Mouse (Mus musculus): ENCODE measurements around the gene Rpl35a.
A peak's percentile ranks its signal among the peaks of the same experiment; 100 is the strongest.
"Not testable (repeated sequence)": the region's sequence is repeated elsewhere in the genome, so short reads cannot be mapped to it uniquely, and the experiment has no call there.

Rpl35a gene

DNA sequence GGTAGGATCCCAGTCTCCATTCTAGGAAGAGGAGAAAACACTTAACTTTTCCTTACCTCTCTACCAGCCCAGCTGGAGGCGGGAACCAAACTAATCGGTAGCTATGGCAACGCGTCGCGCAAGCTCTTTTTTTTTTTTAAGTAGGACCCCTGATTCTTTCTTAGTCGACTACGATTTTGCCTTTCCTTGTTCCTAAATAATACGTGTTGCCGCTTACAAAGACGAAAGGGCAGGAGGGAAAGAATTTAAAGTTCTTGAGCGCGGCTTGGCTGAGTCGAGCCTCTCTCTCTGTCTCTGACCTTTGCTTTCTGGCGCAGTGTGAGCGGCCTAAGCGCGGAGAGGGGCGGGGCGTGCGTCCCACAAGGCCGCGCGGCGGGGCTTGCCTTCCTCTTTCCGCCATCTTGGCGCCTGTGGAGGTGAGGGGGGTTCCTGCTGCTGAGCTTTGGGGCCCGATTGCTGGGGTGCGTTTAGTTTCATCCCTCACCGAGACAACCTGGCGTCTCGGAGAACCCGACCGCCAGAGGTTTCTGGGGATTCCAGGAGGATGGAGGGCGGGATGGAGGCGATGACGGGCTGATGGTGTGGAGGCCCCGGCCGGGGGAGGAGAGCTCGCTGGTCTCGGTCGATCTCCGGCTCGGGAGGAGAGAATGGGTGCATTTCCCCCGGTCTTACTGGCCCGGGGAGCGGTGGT, at the start of gene Rpl35a, which contains the start of gene Iqcg:
TSS of gene Rpl35a (plus strand) at position 359 of the 691 bp plus-strand sequence.
TSS of gene Iqcg (minus strand) at position 124 of the 691 bp plus-strand sequence.
- peak; percentile 61 to 87 for DNase-seq (ENCODE audit: low spot score in 2 of 2)

DNA sequence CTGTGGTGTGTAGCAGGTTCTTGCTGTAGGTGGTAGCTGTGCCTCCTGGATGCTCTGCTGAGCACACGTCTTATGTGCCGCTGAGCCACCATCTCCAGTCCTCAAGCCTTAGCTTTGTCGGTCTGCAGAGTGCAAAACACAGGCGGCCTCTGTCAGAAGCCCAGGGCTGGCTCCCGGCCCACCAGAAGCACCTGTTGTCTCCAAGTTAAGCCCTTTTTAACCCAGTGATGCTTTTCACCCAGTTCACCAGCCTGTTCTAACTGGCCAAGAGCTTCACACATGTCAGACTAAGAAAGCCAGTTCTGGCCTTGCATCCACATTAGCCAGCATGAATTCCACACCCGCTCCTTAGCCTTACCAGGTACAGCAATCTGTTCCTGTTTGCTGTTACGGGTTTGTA, 49.4 kb upstream of the Rpl35a start:
- DNase-seq (ENCODE audit: low spot score in 2 of 2) = no peak

DNA sequence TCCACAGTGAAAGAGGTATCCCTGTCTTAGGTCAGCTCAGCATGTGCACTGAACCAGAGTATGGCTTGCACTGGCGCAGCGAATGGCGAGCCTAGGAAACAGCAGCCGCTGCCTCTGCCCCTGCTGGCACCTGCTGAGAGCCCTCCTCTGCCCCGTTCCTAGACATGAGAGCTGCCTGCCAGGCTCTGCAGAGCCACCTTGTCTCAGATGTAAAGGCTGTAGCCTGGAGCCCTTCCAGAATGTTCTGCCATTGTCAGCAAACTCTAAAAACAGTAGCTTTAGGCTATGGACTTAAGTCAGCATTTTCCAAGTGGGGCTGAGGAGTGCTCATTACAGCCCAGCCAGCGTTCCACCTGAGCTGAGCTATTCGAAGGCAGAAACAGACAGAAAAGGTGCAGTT, 48.8 kb upstream of the Rpl35a start:
- no peak for DNase-seq (ENCODE audit: low spot score in 2 of 2)

DNA sequence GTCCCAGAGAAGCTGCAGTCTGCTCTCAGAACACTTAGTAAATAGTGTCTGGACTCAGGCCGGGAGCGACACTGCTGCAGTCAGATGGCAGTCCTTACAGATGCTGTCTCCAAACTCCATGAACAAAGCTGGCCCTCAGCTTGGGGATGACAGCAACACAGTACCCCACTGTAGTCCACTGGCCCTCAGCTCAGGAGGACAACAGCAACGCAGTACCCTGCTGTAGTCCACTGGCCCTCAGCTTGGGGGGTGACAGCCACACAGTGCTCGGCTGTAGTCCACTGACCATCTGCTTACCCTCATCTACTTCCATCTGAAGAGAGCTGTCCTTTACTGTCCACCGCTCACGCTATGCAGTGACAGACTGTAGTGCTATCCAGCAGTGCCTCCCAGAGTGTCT, 46.1 kb upstream of the Rpl35a start:
- DNase-seq (ENCODE audit: low spot score in 2 of 2) = peak in 1 of 2 experiments; percentile 33

DNA sequence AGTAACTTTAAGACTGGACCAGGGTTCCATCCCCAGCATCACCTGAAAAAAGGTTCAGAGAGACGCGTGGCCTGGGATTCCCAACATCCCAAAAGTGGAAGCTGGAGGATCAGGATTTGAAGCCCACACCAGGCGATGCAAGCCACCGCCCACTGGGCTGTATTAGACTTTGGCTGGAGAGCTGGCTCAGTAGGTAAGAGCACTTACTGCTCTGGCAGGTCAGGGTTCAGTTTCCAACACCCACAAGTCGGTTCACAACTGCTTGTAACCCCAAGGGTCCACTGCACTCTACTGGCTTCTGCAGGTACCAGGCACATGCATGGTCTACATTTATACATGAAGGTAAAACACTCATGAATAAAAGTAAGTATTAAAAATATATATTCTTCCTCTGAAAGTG, 42.5 kb upstream of the Rpl35a start:
- no peak for DNase-seq (ENCODE audit: low spot score in 2 of 2)

DNA sequence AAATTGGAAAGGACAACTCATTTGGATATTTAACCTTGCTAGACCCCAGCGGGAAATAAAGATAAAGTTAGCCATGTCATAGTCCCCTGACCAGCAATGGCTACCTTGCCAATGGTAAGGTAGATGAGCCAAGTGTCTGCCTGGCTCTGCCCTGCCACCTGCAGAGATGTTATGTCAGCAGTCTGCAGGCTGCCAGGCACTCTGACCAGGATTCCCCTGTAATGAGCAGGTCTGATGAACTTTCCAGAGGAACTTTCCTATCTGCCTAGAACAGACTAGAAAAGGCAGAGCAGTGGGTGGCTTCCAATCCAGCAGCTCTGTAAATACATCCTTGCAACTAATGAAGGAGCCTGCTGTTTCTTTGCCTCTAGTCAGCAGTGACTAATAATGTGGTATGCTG, 41.3 kb upstream of the Rpl35a start:
- DNase-seq (ENCODE audit: low spot score in 2 of 2) = peak in 1 of 2 experiments; percentile 37

DNA sequence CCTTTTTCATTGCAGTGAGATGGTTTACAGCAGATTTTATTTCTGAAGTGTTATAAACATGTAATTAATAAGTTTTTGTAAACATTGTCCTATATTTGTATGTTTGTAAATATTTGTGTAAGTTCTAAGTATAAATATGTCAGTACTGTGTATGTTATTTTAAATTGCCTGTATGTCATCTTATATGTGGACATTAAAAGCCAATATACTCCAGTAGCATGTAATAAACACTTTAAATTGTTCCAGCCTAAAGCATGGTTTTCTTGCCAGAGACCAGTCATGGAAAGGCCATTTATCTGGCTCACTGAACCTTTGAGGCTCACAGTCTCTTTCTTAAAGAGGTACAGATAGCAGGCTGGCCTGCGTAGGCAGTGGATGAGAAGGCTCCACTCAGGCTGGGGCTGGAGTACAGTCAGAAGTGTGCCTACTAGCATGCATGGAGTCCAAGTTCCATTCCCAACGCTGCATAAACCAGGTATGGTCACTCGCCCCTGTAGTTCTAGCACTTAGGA, 40.8 kb upstream of the Rpl35a start:
- no peak for DNase-seq (ENCODE audit: low spot score in 2 of 2)

DNA sequence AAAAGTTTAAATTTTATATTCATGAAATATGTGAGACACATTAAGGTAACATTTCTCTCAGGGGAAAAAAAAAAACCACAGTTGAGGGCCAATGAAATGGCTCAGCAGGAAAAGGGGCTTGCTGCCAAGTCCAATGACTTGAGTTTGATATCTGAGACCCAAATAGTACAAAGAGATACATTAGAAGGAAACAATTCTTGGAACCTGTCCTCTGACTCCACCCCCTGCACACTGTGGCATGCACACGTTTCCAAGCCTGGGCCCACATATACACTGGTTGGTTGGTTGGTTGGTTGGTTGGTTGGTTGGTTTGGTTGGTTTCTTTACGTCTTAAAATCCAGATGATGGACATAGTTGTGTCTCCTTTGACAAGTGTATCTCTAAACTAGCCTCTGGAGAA, 40.3 kb upstream of the Rpl35a start:
- no peak for DNase-seq (ENCODE audit: low spot score in 2 of 2)

DNA sequence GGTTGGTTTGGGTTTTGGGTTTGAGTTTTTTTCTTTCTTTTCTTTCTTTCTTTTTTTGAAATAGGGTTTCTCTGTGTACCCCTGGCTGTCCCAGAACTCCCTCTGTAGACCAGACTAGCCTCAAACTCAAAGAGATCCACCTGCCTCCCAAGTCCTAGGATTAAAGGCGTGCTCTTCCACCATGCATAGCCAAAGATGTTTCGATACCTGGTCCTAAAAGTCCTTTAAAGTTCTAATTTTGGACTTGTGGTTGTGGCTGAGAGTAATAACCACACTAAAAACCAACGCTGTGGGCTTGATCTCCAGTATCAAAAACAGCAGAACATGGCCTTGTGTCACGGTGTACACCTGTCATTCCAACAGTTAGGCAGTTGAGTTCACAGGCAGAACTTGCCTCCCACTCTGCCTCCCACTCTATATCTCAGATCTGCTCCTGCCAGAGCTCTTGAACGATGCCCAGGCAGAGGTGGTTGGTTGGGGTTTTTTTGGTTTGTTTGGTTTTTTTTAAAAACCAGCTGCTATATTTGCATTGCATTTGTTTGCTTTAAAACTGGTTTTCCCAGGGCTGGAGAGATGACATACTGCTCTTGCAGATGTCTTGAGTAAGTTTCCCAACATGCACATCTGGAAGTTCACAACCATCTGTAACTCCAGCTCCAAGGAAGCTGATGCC, 38.4 kb upstream of the Rpl35a start:
- no peak for DNase-seq (ENCODE audit: low spot score in 2 of 2)

DNA sequence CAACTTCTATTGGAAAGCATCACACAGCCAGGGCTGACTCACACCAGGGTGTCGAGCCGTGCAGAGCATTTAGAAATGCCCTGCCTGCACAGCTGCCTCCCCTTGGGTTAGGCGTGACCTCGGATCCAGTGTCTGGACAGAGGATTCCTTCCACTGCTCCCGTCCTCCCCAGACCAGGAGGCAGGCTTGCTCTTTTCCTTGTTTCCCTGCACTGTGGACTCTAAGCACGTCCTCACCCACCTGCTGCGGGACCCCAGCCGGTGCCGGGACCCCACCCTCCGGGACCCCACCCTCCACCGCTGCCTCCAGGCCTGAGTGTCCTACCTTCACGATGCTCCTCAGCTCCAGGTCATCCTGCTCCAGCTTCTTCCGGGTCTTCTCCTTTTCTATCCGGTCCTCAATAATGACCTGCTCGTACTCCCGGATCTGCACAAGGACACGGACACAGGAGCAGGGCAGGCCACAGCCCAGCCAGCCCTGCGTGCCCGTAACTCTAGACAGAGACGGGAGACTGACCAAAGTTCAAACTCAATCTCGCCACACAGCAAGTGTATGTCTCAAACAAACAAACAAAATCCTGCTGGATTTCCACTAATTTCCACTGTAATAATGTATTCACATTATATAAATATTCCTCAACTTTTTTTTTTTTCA, 37.0 kb upstream of the Rpl35a start:
- no peak for DNase-seq (ENCODE audit: low spot score in 2 of 2)

DNA sequence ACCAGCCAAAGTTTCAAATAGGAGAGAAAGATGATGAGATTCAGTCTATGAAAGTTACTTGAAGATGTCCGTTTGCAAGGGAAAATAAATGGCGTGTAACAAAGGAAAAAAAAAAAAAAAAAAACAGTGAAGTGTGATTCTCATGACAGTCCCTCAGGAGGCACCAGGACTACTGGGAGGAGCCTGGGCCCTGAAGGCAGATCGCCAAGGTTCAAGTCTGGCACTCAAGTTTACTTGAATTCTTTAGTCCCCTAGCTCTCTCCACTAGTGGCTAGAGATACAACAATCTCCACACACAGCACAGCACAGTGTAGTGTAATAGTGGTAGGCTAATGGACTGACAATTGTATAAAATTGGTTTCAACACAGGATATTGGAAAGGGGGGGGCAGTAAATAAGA, 34.9 kb upstream of the Rpl35a start:
- DNase-seq (ENCODE audit: low spot score in 2 of 2) = no peak

DNA sequence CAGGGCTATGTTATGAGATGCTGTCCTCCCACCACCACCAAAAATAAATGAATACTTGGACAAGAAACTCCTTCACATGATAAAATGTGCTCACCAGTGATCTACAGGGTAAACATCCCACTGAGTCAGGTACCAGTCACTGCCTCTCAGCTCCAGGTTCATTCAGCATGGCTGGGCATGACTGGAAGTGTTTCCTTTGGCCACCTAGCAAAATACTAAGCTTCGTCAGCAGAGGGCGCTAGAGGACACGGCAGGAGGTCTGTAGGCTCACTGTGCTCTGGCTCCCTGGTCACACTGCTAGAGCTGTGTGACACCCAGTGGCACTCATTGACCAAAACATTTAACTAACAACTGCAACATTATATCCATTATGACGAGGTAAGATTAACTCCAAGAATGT, 32.5 kb upstream of the Rpl35a start:
- DNase-seq (ENCODE audit: low spot score in 2 of 2) = peak in 1 of 2 experiments; percentile 87

DNA sequence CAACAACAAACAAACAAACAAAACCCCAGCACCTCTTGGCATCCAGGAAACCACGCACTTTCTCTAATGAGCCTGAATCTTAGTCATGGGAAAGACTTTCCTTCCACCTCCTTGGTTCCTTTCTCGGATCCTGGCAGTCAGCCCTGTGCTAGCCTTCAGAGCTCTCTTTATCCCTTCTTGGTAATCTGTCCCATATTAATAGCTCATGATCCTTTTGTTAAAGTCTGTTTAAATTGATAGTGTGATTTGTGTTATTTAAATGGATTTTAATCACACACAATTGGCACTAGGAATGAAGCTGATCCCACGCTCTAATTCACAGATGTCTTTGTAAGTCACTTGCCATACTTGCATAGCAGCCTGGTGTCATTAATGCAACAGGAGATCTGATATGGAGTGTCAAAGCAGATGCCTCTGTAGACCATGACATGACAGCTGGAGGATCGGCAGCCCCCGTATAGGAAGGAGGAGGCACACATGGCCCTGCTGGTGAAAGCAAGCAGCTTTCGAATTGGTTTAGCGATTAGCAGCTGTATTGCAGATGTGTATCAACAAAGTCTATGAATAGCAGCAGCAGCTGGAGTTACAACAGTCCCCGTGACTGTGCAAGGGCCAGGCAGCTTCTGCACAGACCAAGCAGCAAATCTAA, 31.7 kb upstream of the Rpl35a start:
- peak in 1 of 2 experiments; percentile 55 for DNase-seq (ENCODE audit: low spot score in 2 of 2)

DNA sequence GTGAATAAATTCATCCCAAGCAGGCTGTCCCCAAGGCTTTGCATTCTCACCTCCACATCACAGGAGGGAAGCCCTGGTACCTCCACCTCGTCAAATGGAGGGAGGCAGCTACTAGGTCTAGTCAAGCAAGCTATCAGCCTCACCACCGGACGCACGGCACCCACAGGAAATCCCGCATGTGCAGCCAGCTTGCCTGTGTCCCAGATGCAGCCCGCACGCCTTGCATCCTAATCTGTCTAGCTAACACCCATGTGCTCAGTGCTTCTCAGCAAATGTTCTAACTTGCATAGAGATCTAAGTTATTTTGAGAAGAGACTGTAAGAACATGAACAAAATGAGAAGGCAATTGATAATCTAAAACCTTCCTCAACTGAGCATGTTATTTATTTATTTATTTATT, 29.9 kb upstream of the Rpl35a start:
- DNase-seq (ENCODE audit: low spot score in 2 of 2) = no peak

DNA sequence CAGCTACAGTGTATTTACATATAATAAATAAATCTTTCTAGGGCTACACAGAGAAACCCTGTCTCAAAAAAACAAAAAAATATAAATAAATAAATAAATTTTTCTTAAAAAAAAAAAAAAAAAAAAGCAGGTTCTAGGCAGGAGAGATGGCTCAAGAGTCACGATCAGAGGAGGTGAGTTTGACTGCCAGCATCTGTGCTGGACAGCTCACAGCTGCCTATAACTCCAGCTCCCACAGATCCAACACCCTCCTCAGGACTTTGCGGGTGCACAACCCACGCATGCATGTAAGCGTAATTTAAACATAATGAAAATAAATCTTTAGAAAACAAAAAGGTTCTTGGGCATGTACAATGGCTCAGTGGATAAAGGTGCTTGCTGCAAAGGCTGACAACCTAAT, 20.2 kb upstream of the Rpl35a start:
- no peak for DNase-seq (ENCODE audit: low spot score in 2 of 2)

DNA sequence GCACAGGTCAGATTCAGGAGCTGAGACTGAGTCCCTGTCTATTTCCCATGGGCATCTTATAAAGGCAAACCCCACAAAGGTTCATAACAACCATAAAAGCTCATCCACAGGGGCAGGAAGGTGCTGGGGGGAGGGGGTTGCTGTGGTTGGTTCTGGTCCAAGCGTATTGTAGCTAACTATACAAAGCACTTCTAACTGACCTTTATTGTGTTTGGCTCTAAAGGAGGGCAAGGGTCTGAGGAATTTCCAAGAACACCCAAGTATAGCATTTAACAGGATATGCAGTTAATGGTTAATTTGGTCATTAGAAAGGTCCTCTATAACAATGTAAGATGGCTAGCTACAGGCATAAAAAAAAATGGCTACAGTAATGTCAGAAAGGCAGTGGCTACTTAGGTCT, 13.6 kb upstream of the Rpl35a start:
- no peak for DNase-seq (ENCODE audit: low spot score in 2 of 2)

DNA sequence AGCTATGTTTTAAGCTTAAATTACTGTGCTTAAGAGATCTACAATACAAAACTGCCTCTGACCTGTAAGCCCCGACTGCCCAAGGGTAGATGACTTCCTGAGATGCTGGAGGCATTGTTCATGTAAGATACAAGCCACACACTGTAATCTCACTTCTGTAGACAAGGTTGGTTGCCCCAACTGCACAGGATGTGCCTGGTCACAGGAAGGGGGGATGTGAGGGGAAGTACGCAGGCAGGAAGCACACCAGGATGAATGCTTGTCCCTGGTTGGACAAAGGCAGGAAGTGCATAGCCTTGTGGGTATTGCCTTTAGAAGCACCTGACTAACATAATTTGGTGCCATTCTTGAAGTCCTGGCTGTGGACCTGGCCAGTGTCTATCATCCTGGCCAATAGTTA, 13.0 kb upstream of the Rpl35a start:
- DNase-seq (ENCODE audit: low spot score in 2 of 2) = no peak

DNA sequence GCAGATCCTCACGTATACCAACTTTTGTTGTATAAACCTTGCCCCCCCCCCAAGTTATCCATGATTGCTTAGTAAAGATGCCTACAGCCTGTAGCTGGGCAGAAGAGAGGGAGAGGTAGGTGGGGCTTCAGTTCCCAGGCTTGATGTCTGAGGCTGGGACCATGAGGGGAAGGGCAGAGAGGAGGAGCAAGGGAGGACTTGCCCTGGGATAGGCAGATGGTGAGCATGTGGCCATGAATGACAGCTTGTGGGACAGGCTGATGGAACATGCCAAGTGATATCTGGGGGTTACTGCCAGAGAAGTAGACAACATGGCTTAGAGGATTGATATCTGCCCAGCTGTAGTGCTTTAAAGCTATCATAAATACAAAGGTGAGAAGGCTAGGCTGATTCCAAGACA, 8.2 kb upstream of the Rpl35a start:
- no peak for DNase-seq (ENCODE audit: low spot score in 2 of 2)

DNA sequence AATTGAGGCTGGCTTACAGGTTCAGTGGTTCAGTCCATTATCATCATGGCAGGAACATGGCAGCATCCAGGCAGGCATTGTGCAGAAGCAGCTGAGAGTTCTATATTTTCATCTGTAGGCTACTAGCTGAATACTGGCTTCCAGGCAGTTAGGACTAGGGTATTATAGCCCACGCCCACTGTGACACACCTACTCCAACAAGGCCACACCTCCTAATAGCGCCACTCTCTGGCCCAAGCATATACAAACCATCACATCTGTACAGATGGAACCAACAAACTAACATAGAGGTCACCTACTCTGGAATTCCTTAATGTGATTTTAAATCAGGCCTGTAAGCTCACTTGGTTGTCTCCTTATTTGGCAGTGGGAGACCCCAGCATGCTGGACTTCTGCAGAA, 7.6 kb upstream of the Rpl35a start:
- DNase-seq (ENCODE audit: low spot score in 2 of 2) = no peak

DNA sequence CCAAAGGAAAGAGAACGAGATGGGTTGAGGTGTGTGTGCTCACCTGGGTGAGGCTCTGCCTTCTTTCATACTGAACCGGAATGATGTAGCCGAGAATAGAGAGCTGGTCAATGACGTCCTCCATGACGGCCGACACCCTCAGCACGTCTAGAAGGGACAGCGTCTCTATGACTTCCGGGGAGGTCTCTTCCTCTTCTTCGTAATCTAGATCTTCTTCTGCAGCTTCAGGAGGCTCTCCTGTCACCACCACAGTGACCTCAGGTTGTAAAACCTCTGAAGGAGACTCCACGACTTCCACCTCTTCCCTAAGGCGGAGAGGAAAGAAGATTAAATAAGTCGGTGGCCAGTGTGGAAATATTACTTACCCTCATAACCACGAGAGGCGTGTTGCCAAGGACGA, 6.4 kb upstream of the Rpl35a start:
- DNase-seq (ENCODE audit: low spot score in 2 of 2) = no peak

DNA sequence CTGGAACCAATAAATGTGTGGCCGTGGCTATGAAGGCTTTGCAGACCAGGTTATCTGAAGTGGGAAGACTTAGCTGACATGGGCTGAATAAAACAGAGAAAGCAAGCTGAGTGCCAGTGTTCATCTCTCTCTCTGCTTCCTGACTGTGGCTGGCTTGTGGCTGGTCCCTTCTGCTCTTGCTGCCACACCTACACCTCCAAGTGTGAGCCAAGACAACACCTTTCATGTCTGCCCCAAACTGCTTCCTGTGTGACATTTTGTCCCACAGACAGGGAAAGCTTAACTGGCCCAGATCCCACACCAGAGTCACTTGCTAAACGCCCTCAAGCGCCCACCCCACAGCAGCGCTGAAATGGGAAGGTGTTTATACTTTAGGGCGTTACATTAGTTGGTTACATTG, 3.1 kb upstream of the Rpl35a start:
- no peak for DNase-seq (ENCODE audit: low spot score in 2 of 2)

DNA sequence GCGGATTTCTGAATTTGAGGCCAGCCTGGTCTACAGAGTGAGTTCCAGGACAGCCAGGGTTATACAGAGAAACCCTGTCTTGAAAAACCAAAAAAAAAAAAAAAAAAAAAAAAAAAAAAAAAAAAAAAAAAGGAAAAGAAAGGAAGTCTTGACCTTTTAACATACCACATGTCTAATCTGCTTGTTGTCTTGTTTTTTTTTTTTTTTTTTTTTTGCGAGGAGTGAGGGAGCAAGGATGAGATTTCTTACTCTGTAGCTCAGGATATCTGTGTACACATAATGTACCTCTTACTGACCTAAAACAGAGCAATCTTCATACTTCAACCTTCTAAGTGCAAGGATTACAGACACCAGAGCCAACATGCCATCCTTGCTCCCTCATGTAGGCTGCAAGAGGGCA, 1.3 kb upstream of the Rpl35a start:
- DNase-seq (ENCODE audit: low spot score in 2 of 2) = not testable (repeated sequence)
